Mouse (Mus musculus) induced T-regulatory cell, adult 2 months (primary cell): Measurements from ENCODE around the gene Kdm4a.

Experiments
- DNase-seq: peaks from one replicate; pipeline ENCODE4 v3.0.0-alpha.2; 2012; ENCODE audit warnings: low read depth

The Kdm4a gene

GRCm38 (mm10) chr4:118156559-118156958 lies 23.3 kb downstream of the Kdm4a start:
- no peak for DNase-seq

DNA sequence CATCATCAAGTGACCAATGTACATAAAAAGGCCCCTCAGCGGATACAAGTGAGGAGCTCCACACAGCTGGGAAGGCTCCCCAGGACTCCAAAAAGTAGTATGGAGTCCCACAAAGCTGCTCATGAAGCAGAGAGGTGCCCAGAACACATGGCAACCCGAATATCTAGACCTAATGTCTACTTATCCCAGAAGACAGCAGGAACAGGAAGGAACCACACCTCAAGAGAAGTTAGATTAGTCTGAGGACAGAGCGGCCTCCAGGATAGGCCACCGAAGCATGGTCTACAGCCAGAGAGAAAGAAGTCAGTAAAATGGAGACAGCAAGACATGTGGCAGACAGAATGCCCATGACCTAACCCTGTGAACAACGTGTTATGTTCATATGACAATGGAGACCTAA lies 25.0 kb downstream of the Kdm4a start:
- no peak for DNase-seq

- DNase-seq, result no peak
Measured at GRCm38 (mm10) chr4:118152020-118152785, 27.6 kb downstream of the Kdm4a start.

DNA sequence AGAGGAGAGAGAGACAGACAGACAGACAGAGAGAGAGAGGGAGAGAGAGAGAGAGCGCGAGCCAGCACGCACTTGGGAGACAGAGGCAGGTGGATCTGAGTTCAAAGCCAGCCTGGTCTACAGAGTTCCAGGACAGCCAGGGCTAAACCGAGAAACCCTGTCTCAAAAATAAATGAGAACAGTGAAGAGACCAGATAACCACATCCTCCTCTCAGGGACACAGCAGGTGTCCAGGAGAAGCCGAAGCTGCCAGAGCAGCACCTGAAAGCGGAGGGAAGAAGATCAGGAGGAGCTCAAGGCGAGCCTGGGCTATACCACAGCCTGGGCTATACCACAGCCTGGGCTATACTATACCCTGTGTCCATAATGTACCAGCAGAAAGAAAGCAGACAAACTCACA lies 29.0 kb downstream of the Kdm4a start:
- DNase-seq, result no peak

DNA sequence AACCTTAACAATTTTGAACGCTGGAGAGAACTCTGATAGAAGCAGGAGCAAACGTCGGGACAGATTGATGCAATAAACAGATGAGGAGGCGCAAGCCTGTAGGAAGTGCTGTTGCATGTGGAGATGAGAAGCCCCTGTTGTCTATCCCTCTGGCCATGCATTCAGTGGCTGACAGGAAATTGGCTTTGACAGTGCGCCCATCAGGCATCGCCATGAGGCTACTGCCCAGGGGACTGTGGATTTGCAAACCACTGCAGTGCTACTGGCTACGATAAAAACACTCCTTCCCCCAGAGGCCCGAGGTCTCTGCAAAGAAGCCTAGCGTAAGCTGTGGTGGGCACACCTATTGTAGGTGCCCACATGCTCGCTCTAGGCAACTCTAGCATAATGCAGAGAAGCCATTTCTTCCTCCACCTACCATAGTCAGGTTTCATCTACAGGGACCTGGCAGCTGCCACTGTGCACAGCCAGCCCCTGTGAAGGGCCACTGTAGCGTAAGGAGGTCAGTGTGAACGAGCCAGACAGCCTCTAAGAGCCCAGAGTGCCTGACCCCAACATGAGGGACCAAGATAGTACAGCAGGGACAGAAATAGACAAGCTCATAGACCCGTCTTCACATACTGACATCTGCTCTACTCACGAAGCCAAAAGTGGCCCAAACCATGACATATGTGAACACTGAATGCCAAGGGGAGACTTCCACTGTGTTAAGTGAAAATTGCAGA lies 29.7 kb downstream of the Kdm4a start:
- DNase-seq, result no peak

GRCm38 (mm10) chr4:118149055-118149576 lies 30.7 kb downstream of the Kdm4a start:
- DNase-seq, result no peak

DNA sequence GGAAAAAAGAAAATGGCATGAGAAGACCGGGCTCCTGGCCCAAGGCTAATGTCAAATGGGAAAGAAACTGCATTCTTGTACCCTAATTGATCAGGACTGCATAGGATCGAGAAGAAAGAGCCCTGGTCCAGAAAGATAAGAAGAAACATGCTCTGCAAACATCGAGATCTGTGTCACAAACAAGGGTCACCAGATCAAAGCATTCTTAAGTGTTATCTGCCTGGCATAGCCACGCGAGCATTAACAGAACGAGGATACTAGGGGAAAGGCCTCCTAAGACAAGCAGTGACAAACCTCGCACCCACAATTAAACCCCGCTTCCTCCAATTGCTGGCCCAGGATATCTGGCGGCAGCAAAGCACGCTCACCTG lies 31.5 kb downstream of the Kdm4a start:
- DNase-seq, result no peak

GRCm38 (mm10) chr4:118147547-118148316 lies 32.1 kb downstream of the Kdm4a start:
- DNase-seq, result no peak

DNA sequence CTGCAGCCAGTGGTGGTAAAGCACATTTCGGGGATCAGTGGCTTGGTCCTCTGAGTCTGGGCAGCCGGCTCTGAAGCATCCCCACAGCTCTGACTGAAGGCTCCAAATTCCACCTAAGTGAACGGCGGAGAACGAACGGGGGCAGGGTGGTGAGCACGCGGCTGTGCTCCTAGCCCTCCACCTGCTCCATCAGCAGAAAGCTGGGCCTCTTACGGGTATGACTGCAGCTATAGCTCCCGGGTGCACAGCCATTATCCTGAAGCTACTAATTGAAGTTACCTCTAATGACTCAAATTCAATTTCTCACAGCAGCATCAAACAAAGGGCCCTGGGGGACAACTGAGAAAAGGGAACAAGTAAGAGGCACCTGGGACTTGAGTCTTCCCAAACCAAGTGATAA lies 32.8 kb downstream of the Kdm4a start:
- no peak for DNase-seq

- no peak for DNase-seq
Measured at GRCm38 (mm10) chr4:118144324-118144723, 35.5 kb downstream of the Kdm4a start.

DNA sequence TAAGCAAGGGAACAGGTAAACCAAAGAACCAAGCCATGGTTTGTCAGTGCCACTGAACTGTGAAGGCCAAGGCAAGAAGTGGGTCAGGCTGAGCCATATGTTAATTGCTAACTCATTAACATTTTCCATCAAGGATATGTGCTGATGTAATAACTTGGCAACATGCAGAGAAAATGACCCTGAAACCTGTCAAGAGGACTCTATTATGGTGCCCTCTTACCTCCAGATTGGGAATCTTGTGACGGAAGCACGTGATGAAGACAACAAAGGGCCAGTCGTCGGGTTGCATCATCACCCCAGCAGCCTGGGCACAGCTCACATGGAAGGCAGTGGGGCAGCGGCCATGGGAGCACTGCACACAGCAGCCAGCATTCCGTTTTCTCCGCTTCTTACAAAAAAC lies 36.2 kb downstream of the Kdm4a start:
- DNase-seq, result no peak

DNA sequence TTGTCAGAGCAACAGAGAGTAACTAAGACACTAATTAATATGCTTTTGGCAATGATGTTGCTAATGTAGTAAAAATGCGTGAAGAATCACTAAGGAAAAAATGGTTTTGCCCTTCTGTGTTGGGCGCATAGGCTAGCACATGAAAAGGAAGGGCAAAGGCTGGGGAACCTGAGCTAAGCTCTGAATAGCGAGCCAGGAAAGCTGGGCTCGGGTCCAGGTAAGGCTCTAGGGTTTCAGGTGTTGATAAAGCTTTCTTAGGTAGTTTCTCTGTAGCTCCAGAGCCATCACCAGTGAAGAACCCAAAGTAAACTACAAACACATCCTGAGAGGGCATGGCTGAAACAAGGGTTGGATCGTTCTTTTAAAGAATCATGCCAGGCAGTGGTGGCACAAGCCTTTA lies 38.3 kb downstream of the Kdm4a start:
- no peak for DNase-seq

- no peak for DNase-seq
Measured at GRCm38 (mm10) chr4:118138891-118139290, 41.0 kb downstream of the Kdm4a start.

DNA sequence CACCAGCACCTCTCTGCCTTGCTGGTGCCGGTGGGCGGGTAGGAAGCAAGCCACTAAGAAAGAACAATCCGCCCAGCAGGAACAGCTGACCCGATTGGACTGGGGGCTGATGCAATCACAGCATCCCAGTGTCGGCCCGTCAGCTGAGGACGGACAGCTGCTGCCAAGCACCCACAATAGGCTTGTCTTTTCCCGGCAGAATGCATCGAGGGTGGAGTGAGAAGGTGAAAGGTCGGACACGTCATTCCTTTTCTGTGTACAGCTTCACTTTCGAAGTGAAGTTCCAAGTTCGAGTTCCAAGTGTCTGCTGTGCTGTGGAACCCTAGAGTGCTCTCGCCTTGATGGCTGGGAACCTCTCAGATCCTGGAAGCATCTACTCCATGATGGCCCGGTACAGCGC lies 42.0 kb downstream of the Kdm4a start:
- no peak for DNase-seq

GRCm38 (mm10) chr4:118137311-118137710 lies 42.5 kb downstream of the Kdm4a start:
- no peak for DNase-seq

DNA sequence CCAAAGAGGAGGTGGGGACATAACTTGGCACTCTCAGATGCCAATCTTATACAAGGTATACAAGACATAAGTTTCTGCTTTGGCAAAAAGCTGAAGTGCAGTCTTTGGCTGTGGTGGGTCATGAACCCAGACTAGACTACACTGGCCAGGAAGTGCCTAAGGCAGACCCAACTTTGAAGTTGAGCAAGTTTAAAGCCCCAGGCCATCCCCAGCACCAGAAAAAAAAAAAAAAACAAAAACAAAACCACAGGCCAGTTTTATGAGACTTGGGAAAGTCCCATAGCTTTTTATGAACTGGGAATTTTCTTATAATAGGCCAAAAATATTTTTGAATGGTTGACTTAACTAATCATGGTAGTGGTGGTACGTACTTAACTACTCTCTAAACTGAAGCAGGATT lies 44.4 kb downstream of the Kdm4a start:
- DNase-seq, result no peak

GRCm38 (mm10) chr4:118134485-118135365 lies 45.1 kb downstream of the Kdm4a start, which contains the start of gene St3gal3:
Gene St3gal3, minus strand, starts transcription at chr4:118134914.
- peak; percentile 88 for DNase-seq

DNA sequence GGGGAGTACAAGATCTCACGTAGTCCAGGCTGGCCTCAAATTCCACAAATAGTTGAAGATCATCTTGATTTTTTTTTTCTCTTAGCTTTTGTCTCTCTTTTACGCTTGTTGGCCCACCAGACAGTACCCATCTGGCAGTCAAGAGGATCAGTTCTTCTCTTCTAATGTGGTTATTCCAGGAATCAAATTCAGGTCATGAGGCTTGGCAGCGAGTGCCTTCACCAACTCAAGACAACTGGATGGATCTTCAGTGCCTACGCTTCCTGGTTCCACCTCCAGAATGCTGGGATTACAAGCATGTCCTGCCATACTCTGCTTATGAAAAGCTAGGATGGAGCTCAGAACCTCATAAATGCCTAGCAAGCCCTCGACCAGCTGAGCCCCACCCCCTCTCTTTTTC lies 48.5 kb downstream of the Kdm4a start:
- no peak for DNase-seq

- DNase-seq, result no peak
Measured at GRCm38 (mm10) chr4:118123030-118123704, 56.7 kb downstream of the Kdm4a start.

- no peak for DNase-seq
Measured at GRCm38 (mm10) chr4:118122078-118122477, 57.8 kb downstream of the Kdm4a start.

GRCm38 (mm10) chr4:118117565-118117964 lies 62.3 kb downstream of the Kdm4a start:
- DNase-seq, result no peak
